Mouse (Mus musculus) retina, postnatal 1 day (tissue): ENCODE measurements around the gene Sult2b1.

Experiments used
- DNase-seq: peaks from one replicate; pipeline ENCODE4 v3.0.0-alpha.2; 2012

The Sult2b1 gene

GRCm38 (mm10) chr7:45709677-45710355, 74.7 kb downstream of the Sult2b1 start:
- DNase-seq, result no peak

- DNase-seq, result peak; percentile 68
Measured at GRCm38 (mm10) chr7:45709036-45709435, 75.4 kb downstream of the Sult2b1 start.

GRCm38 (mm10) chr7:45708221-45708761, 76.2 kb downstream of the Sult2b1 start:
- DNase-seq, result no peak

- DNase-seq, result peak; percentile 96
Measured at GRCm38 (mm10) chr7:45707375-45707967, 77.0 kb downstream of the Sult2b1 start.

- peak; percentile 85 for DNase-seq
Measured at GRCm38 (mm10) chr7:45706721-45707241, 77.7 kb downstream of the Sult2b1 start.

GRCm38 (mm10) chr7:45705873-45706281, 78.6 kb downstream of the Sult2b1 start:
- peak; percentile 72 for DNase-seq

GRCm38 (mm10) chr7:45705443-45705864, 79.0 kb downstream of the Sult2b1 start:
- no peak for DNase-seq

- DNase-seq, result peak; percentile 100
Measured at GRCm38 (mm10) chr7:45704730-45705442, 79.6 kb downstream of the Sult2b1 start, which contains the start of gene Dbp. Dbp (plus strand) TSS chr7:45705088.

- peak; percentile 97 for DNase-seq
Measured at GRCm38 (mm10) chr7:45704046-45704559, 80.4 kb downstream of the Sult2b1 start.

GRCm38 (mm10) chr7:45703521-45704033, 80.9 kb downstream of the Sult2b1 start:
- DNase-seq, result no peak

GRCm38 (mm10) chr7:45702809-45703520, 81.5 kb downstream of the Sult2b1 start:
- DNase-seq, result no peak

GRCm38 (mm10) chr7:45702316-45702715, 82.2 kb downstream of the Sult2b1 start:
- no peak for DNase-seq

- no peak for DNase-seq
Measured at GRCm38 (mm10) chr7:45701607-45702006, 82.9 kb downstream of the Sult2b1 start.

- no peak for DNase-seq
Measured at GRCm38 (mm10) chr7:45701072-45701471, 83.4 kb downstream of the Sult2b1 start.

- DNase-seq, result peak; percentile 79
Measured at GRCm38 (mm10) chr7:45700301-45701015, 84.0 kb downstream of the Sult2b1 start.

GRCm38 (mm10) chr7:45699523-45700141, 84.8 kb downstream of the Sult2b1 start, which contains the start of gene Car11:
Car11 (plus strand) TSS chr7:45699843.
- peak; percentile 35 for DNase-seq

GRCm38 (mm10) chr7:45697894-45698293, 86.6 kb downstream of the Sult2b1 start:
- DNase-seq, result no peak

GRCm38 (mm10) chr7:45695098-45695497, 89.4 kb downstream of the Sult2b1 start:
- DNase-seq, result no peak

- DNase-seq, result no peak
Measured at GRCm38 (mm10) chr7:45693921-45694591, 90.4 kb downstream of the Sult2b1 start, which contains the start of gene Sec1. Sec1 (minus strand) TSS chr7:45694402.

GRCm38 (mm10) chr7:45692364-45692763, 92.1 kb downstream of the Sult2b1 start:
- DNase-seq, result no peak
